Mouse (Mus musculus): Measurements from ENCODE around the gene Ybx1.

DNA sequence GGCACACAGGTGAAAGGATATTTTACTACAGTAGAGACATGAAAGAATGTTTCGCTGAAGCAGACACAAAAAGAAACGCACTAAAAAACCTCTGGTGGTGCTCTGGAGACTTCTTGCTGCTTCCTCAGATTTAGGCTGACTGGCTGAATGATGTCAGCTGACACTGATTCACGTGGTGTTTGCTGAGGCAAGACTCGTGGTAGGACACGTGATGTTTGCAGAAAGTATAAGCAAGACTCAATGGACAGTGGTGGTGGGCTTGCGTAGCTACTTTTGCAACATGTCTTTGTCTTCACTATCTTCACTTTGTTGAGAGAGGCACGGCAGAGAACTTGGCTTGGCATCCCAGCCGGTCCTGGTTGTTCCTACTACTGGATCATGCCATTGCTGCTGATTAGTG, 8.9 kb upstream of the Ybx1 start:
- TF ChIP-seq CTCF (IDR thresholded peaks at IDR 0.05) = no peak
- no peak for TF ChIP-seq POLR2A (IDR thresholded peaks at IDR 0.05; ENCODE audit: insufficient read depth, low read depth, low read length)
- TF ChIP-seq EP300 (IDR thresholded peaks at IDR 0.05; ENCODE audit: insufficient read depth, low read depth, low read length) = no peak

Data from heart, adult 2 months (tissue).